Mouse (Mus musculus): ENCODE results near the gene March6. TPM values are rescaled to one million over a fixed set of nuclear protein-coding genes. Genes with fewer than 3 reads are reported as not detected.
A peak's percentile ranks its signal among the peaks of the same experiment; 100 is the strongest.

Gene March6
- polyA plus RNA-seq, 1 experiment from 2014 or later, result 102 TPM

DNA sequence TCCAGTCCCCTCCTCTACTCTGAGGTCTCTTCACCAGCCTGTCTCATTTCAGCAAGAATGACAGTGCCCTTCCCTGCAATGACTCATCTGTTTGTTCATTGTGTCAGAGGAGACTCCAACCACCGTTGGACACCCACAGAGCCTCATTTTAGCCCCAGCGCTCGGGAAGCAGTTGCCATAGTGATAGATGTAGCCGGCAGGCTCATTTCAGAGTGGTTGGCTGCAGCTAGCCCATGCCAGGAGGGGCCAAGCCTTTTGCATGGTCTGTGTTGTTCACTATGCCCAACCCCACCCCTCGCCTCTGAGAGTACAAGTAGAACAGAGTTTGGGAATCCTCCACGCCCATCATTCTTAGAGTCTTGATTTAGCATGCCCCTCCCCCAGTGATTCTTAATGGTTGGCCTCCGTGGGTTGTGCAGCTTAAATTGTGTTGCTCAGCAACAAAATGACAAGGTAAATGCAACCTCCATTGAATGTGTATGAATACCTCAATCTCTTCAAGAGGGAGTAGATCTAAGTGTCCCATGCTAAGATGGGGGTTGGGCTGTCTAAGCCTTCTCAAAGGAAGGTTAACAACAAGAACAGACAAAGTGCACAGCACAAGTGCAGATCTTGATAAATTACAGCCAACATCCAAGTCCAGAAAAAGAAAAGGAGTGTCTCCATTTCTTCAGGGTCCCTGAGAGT, 5.3 kb upstream of the March6 start:
- 5% methylated on average over 7 of the region's 7 CpGs for WGBS
- H3K4me3 ChIP-seq (replicated peaks; ENCODE audit: low read length), result no peak overlapping the region
- H3K9me3 ChIP-seq (ENCODE audit: control insufficient read depth, low read length), result no peaks in the 10 kb centered on the region
- no peaks in the 10 kb centered on the region for H3K27me3 ChIP-seq (ENCODE audit: control insufficient read depth, insufficient read depth, low read length)
- H3K36me3 ChIP-seq (replicated peaks; ENCODE audit: control insufficient read depth, insufficient read depth), result no peaks in the 10 kb centered on the region
- peak overlapping the region; percentile 64 for H3K27ac ChIP-seq
- H3K4me2 ChIP-seq (replicated peaks), result peak overlapping the region; percentile 27; the same call in 1 of the 2 replicates
- H3K9ac ChIP-seq, result no peak overlapping the region
- peaks cover 19% of the 10 kb centered on the region for H3K4me1 ChIP-seq (replicated peaks; ENCODE audit: control insufficient read depth, insufficient read depth, low read length)
- DNase-seq (ENCODE audit: low spot score) (peak; percentile 61), ATAC-seq (ENCODE audit: low FRiP score) (peak; percentile 80)

DNA sequence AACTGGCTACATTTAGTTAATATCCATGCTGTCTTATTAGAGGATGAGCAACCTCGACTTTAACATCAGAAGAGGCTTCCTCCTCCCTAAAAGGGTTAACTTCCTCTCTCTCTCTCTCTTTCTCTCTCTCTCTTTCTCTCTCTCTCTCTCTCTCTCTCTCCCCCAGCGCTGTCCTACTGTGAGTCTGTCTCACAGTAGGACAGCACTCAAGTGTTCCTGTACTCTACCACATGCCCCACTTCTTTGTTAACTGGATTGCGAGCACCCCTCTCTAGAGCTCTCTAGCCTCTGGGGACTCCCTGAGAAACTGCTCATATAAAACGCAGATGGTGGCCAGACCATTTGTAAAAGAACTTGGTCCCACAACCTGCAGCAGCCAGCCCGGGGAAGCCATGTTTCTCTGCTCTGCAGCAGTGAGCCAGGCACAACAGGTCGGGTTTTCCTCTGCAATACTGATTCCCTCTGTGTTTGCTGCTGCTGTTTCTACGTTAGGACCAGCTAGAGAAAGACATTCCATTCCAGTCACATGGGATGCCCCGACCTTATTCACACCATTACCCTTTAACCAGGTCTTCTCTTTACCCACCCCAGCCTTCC, 4.5 kb upstream of the March6 start:
- H3K4me2 ChIP-seq (replicated peaks), result no peak overlapping the region
- DNase-seq (ENCODE audit: low spot score) (no peak), ATAC-seq (ENCODE audit: low FRiP score) (no peak)
- H3K9me3 ChIP-seq (ENCODE audit: control insufficient read depth, low read length), result no peaks in the 10 kb centered on the region
- peaks cover 15% of the 10 kb centered on the region for H3K4me1 ChIP-seq (replicated peaks; ENCODE audit: control insufficient read depth, insufficient read depth, low read length)
- H3K4me3 ChIP-seq (replicated peaks; ENCODE audit: low read length), result no peak overlapping the region
- H3K9ac ChIP-seq, result no peak overlapping the region
- no peaks in the 10 kb centered on the region for H3K27me3 ChIP-seq (ENCODE audit: control insufficient read depth, insufficient read depth, low read length)
- H3K36me3 ChIP-seq (replicated peaks; ENCODE audit: control insufficient read depth, insufficient read depth), result no peaks in the 10 kb centered on the region
- WGBS, result 12% methylated on average over 8 of the region's 8 CpGs
- H3K27ac ChIP-seq, result peak overlapping the region; percentile 64

DNA sequence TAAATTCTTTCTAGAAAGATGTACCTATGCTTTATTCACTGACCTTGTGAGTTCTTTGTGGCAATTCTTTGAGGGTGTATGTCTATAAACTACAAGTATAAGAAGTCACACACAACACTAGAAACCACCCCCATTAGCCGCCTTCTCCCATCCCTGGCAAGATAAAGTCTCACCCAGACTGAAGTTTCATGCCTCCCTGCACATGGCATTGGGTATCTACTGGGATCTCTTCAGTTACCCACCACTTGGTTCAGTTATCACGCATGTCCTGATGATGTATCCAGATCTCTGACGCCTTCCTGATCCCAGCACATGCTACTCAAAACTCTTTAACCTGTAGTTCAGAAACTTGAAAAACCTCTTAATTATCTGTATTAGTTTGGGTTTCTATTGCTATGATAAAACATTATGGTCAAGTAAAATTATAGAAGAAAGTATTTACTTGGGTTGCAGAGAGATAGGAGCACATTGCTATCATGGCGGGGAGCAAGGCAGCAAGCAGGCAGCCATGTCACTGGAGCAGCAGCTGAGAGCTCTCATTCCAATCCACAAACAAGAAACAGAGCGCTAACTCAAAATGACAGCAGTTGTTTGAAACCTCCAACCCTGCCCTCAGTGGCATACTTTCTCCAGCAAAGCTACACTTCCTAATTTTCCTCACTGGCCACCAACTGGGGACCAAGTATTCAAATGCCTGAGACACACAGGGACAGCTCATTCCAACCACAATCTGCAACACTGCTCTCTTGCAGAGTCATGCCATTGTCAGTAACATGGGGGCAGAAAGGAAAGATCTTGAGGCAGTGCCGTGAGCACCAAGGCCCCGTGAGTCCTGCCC, 3.8 kb upstream of the March6 start:
- Histone ChIP-seq H3K27me3 (ENCODE audit: control insufficient read depth, insufficient read depth, low read length) (no peaks in the 10 kb centered on the region), H3K4me3 (replicated peaks; ENCODE audit: low read length) (no peak overlapping the region), H3K4me1 (replicated peaks; ENCODE audit: control insufficient read depth, insufficient read depth, low read length) (peaks cover 18% of the 10 kb centered on the region), H3K36me3 (replicated peaks; ENCODE audit: control insufficient read depth, insufficient read depth) (no peaks in the 10 kb centered on the region), H3K27ac (0 out of 2 replicates have a peak overlapping the region, but pooled peaks have one; percentile 3), H3K9me3 (ENCODE audit: control insufficient read depth, low read length) (no peaks in the 10 kb centered on the region), H3K4me2 (replicated peaks) (no peak overlapping the region), H3K9ac (no peak overlapping the region)
- WGBS, result 76% methylated on average over 7 of the region's 7 CpGs
- ATAC-seq (ENCODE audit: low FRiP score) (no peak), DNase-seq (ENCODE audit: low spot score) (no peak)

DNA sequence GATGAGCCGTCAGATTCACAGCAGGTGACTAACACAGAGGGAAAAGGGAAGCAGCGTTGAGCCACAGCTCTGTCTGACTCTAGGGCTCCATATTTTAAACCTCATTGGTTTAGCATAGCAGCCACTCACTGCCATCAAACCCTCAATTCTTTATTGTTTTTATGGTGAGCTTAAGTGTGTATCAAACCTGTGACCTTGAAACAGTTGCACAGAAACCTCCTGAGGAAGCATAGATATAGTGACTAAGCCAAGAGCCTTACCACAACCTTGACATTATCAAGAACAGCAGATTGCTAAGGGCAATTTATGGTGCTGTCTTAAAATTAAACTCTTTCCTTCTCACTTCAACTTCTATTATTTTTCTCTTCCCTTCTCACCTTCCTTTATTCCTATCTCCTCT, 2.7 kb upstream of the March6 start:
- 61% methylated on average over 2 of the region's 2 CpGs for WGBS
- no peak overlapping the region for H3K4me2 ChIP-seq (replicated peaks)
- H3K4me1 ChIP-seq (replicated peaks; ENCODE audit: control insufficient read depth, insufficient read depth, low read length), result peaks cover 28% of the 10 kb centered on the region
- ATAC-seq (ENCODE audit: low FRiP score) (no peak), DNase-seq (ENCODE audit: low spot score) (no peak)
- no peak overlapping the region for H3K27ac ChIP-seq
- H3K36me3 ChIP-seq (replicated peaks; ENCODE audit: control insufficient read depth, insufficient read depth), result no peaks in the 10 kb centered on the region
- H3K27me3 ChIP-seq (ENCODE audit: control insufficient read depth, insufficient read depth, low read length), result no peaks in the 10 kb centered on the region
- H3K9ac ChIP-seq, result no peak overlapping the region
- no peaks in the 10 kb centered on the region for H3K9me3 ChIP-seq (ENCODE audit: control insufficient read depth, low read length)
- no peak overlapping the region for H3K4me3 ChIP-seq (replicated peaks; ENCODE audit: low read length)

DNA sequence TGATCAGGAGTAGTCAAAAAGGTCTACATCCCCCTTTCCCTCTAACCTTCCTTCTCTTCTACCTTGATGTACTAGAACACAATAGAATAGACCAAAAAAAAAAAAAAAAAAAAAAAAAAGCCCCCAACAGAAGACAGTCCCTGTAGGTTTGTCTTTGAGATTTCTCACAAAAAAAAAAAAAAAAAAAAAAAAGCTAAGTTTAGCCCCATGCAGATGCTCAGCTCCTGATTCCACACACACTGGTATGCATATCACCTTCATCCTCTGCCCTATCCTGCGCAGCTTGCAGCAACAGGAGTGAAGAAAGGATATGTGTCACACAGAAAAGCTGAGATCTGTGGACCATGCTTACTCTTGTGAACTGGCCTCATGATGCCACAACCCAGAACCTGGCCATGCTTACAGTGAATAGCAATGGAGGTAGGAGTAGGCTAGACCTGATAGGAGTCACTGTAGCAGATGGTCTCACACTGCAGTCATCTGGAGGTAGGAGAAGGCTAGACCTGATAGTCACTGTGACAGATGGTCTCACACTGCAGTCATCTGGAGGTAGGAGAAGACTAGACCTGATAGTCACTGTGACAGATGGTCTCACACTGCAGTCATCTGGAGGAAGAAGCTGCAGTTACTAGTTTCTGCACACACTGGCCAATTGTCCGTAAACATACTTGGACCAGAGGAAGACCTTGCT, 1.6 kb upstream of the March6 start:
- peak overlapping the region; percentile 69 for H3K4me2 ChIP-seq (replicated peaks)
- no peak overlapping the region for H3K27ac ChIP-seq
- no peak overlapping the region for H3K4me3 ChIP-seq (replicated peaks; ENCODE audit: low read length)
- H3K27me3 ChIP-seq (ENCODE audit: control insufficient read depth, insufficient read depth, low read length), result no peaks in the 10 kb centered on the region
- WGBS, result 92% methylated on average over 2 of the region's 2 CpGs
- no peak for ATAC-seq (ENCODE audit: low FRiP score)
- H3K36me3 ChIP-seq (replicated peaks; ENCODE audit: control insufficient read depth, insufficient read depth), result no peaks in the 10 kb centered on the region
- no peak for DNase-seq (ENCODE audit: low spot score)
- no peak overlapping the region for H3K9ac ChIP-seq
- peaks cover 31% of the 10 kb centered on the region for H3K4me1 ChIP-seq (replicated peaks; ENCODE audit: control insufficient read depth, insufficient read depth, low read length)
- H3K9me3 ChIP-seq (ENCODE audit: control insufficient read depth, low read length), result 0 out of 2 replicates have a peak, but pooled peaks cover 1% of the 10 kb centered on the region

DNA sequence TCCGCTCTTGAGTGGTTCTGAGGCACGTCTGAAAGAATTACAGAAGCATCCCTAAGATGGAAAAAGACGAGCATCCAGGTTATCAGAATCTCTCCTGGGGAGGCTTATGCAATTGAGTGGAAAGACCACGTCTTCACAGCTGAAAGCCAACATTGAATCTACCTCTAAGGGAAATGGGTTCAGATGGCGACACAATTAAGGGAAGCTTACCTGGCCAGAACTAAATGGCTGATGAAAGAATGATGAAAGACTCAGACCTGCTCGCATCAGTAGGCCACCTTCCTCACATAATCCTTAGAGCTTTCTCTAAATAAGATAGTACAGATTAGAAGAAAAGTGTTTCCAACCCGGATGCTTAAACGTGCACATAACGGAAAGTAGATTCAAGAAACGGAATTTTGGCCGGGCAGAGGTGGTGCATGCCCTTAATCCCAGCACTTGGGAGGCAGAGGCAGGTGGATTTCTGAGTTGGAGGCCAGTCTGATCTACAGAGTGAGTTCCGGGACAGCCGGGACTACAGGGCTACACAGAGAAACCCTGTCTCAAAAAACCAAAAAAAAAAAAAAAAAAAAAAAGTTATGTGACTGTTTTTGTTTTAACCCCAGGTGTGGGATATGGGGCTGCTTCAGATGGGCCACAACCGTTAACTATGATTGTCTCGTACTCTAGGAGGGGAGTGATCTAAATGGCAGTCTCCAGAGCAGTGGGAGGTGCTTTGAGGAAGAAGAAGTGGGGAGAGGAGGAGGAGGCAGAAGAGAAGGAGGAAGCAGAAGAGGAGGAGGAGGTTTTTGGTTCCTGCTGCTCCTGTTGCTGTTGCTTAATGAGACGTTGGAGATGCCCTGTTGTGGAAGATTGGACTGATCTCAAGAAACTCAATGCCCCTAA, 835 bp upstream of the March6 start:
- peak overlapping the region; percentile 73 for H3K4me3 ChIP-seq (replicated peaks; ENCODE audit: low read length)
- WGBS, result 22% methylated on average over 16 of the region's 16 CpGs
- no peaks in the 10 kb centered on the region for H3K36me3 ChIP-seq (replicated peaks; ENCODE audit: control insufficient read depth, insufficient read depth)
- H3K9ac ChIP-seq, result peak overlapping the region; percentile 88
- H3K27ac ChIP-seq, result peak overlapping the region; percentile 99
- 0 out of 2 replicates have a peak, but pooled peaks cover 3% of the 10 kb centered on the region for H3K9me3 ChIP-seq (ENCODE audit: control insufficient read depth, low read length)
- ATAC-seq (ENCODE audit: low FRiP score), result no peak; the same call in none of the 2 replicates
- no peak for DNase-seq (ENCODE audit: low spot score)
- H3K4me1 ChIP-seq (replicated peaks; ENCODE audit: control insufficient read depth, insufficient read depth, low read length), result peaks cover 28% of the 10 kb centered on the region
- H3K4me2 ChIP-seq (replicated peaks), result peak overlapping the region; percentile 69
- H3K27me3 ChIP-seq (ENCODE audit: control insufficient read depth, insufficient read depth, low read length), result no peaks in the 10 kb centered on the region

DNA sequence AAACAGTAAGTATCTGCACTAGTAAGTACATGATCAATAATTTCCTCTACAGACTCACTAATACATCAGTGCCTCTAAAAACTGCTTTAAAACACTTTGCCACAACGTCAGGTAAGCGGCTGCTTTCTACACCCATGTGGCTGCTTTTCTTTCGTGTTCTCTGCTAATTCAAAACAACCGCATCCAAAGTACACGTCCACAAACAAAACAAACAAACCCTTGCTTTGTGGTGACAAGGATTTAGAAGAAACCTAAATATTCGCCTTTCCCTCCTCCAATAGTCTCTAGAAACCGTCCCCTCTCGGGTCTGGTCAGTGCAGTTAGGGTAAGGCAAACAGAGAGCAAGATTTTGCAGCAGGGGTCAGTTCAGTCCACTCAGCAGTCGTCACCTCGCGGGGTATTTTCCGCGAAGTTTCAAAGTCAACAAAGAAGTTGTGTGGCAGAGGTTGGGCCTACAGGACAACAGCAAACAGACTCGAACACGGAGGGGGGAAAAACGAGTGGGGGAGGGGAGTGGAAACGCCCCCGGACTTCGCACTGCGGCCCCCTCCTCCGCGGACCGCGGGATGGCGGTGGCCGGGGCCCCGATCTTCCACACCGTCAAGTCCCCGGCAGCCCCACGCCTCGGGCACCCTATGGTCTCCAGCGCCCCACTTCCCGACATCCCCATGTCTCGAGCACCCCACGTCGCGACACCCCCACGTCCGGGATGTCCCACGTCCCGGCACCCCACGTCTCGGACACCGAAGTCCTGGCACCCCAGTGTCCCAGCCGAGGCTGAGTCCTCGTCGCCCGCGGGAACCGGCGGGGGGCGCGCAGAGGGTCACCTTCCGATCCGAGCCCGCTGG, 818 bp downstream of the March6 start:
- Histone ChIP-seq H3K4me3 (replicated peaks; ENCODE audit: low read length) (peak overlapping the region; percentile 73), H3K36me3 (replicated peaks; ENCODE audit: control insufficient read depth, insufficient read depth) (no peaks in the 10 kb centered on the region), H3K9ac (peak overlapping the region; percentile 88), H3K4me1 (replicated peaks; ENCODE audit: control insufficient read depth, insufficient read depth, low read length) (peaks cover 17% of the 10 kb centered on the region), H3K9me3 (ENCODE audit: control insufficient read depth, low read length) (0 out of 2 replicates have a peak, but pooled peaks cover 3% of the 10 kb centered on the region), H3K27me3 (ENCODE audit: control insufficient read depth, insufficient read depth, low read length) (no peaks in the 10 kb centered on the region), H3K4me2 (replicated peaks) (peak overlapping the region; percentile 68), H3K27ac (peak overlapping the region; percentile 99)
- peak; percentile 39 for DNase-seq (ENCODE audit: low spot score)
- WGBS, result under 1% methylated on average over 52 of the region's 56 CpGs
- ATAC-seq (ENCODE audit: low FRiP score), result peak; percentile 50

DNA sequence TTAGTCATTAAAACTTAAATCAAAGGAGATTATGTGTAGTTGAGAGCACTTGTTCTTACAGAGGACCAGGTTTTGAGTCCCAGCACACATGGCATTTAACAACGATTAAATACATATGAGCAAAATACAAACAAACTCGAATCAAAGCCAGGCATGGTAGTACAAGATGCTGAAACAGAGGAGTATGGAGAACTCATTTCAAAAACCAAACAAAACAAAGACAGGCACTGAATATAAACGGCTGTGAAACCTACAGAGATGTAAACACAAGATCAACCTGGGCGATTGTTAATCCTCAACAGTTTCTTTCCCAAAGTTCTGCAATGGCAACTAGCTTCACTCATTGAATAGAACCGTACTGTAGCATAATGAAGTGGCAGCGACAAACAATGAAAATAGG, 1.8 kb downstream of the March6 start:
- Histone ChIP-seq H3K4me3 (replicated peaks; ENCODE audit: low read length) (peak overlapping the region; percentile 73), H3K27ac (no peak overlapping the region), H3K9me3 (ENCODE audit: control insufficient read depth, low read length) (0 out of 2 replicates have a peak, but pooled peaks cover 3% of the 10 kb centered on the region), H3K4me1 (replicated peaks; ENCODE audit: control insufficient read depth, insufficient read depth, low read length) (peaks cover 17% of the 10 kb centered on the region), H3K9ac (peak overlapping the region; percentile 88), H3K27me3 (ENCODE audit: control insufficient read depth, insufficient read depth, low read length) (no peaks in the 10 kb centered on the region), H3K4me2 (replicated peaks) (peak overlapping the region; percentile 68), H3K36me3 (replicated peaks; ENCODE audit: control insufficient read depth, insufficient read depth) (no peaks in the 10 kb centered on the region)
- WGBS, result 38% methylated on average over 6 of the region's 6 CpGs
- ATAC-seq (ENCODE audit: low FRiP score) (no peak), DNase-seq (ENCODE audit: low spot score) (no peak)
